Mouse (Mus musculus) MEL (cell line): ENCODE measurements around the gene Atp13a3. TPM values are rescaled to one million over a fixed set of nuclear protein-coding genes. Genes with fewer than 3 reads are reported as not detected.

Source experiments
- DNase-seq: peaks from one replicate; pipeline ENCODE4 v3.0.0; 2011; ENCODE audit warnings: low read depth, low spot score
- H3K27ac ChIP-seq: 2 replicates; pipeline ENCODE4 v1.5.1; 2012; ENCODE audit warnings: low read depth, mild to moderate bottlenecking, control low read depth, low read length, moderate library complexity; ENCODE audit not compliant: control insufficient read depth
- H3K27me3 ChIP-seq, 2 experiments: fragments of 150-350 bp in 1 of 2; sonication (generic) in 1 of 2; 2 replicates each; pipeline ENCODE4 v1.6.1; 2012; ENCODE audit warnings: low read length in 2 of 2, mild to moderate bottlenecking in 2 of 2, improper control_type of control experiment in 1 of 2, moderate library complexity in 1 of 2; ENCODE audit not compliant: insufficient read depth in 2 of 2, control insufficient read depth in 1 of 2
- H3K36me3 ChIP-seq, 2 experiments: 2 replicates each; pipeline ENCODE4 v1.6.1; 2012 to 2014; ENCODE audit warnings: low read length in 2 of 2, improper control_type of control experiment in 1 of 2, inconsistent platforms in 1 of 2, mild to moderate bottlenecking in 1 of 2; ENCODE audit not compliant: insufficient read depth in 2 of 2, control insufficient read depth in 1 of 2
- H3K4me1 ChIP-seq, 2 experiments: fragments of 150-350 bp in 1 of 2; sonication (generic) in 1 of 2; 2 replicates each; pipeline ENCODE4 v1.6.1; 2012; ENCODE audit warnings: low read length in 2 of 2, improper control_type of control experiment in 1 of 2, mild to moderate bottlenecking in 1 of 2; ENCODE audit not compliant: insufficient read depth in 2 of 2, control insufficient read depth in 1 of 2
- H3K4me3 ChIP-seq, 2 experiments: fragments of 150-350 bp in 1 of 2; sonication (generic) in 1 of 2; 2 replicates each; pipeline ENCODE4 v1.5.1; 2012; ENCODE audit warnings: low read depth in 2 of 2, low read length in 2 of 2, mild to moderate bottlenecking in 2 of 2, moderate library complexity in 2 of 2, control low read depth in 1 of 2, improper control_type of control experiment in 1 of 2; ENCODE audit not compliant: control insufficient read depth in 1 of 2, insufficient read depth in 1 of 2
- H3K79me2 ChIP-seq: 2 replicates; pipeline ENCODE4 v1.6.1; 2012; ENCODE audit warnings: mild to moderate bottlenecking, low read length, moderate library complexity; ENCODE audit not compliant: control insufficient read depth, poor library complexity, insufficient read depth
- H3K9ac ChIP-seq: 2 replicates; pipeline ENCODE4 v1.6.1; 2012; ENCODE audit warnings: low read depth, mild to moderate bottlenecking, control low read depth, low read length, moderate library complexity; ENCODE audit not compliant: control insufficient read depth, poor library complexity, severe bottlenecking
- H3K9me3 ChIP-seq: fragments of 150-350 bp; sonication (generic); replicated peaks from 2 replicates; pipeline ENCODE4 v1.6.1; 2012; ENCODE audit warnings: mild to moderate bottlenecking, low read length, improper control_type of control experiment, moderate library complexity; ENCODE audit not compliant: insufficient read depth
- BHLHE40 ChIP-seq: IDR thresholded peaks from 2 replicates; pipeline ENCODE4 v1.6.1; 2012; ENCODE audit warnings: low read depth, mild to moderate bottlenecking, inconsistent platforms, low read length, improper control_type of control experiment, borderline replicate concordance
- CHD2 ChIP-seq: IDR thresholded peaks from 2 replicates; pipeline ENCODE4 v1.6.1; 2011; ENCODE audit warnings: low read length, improper control_type of control experiment
- CTCF ChIP-seq, 3 experiments: IDR thresholded peaks in 2 of 3; conservative IDR thresholded peaks in 1 of 3; 2 replicates each; pipeline ENCODE4 v1.5.1; 2011 to 2012; ENCODE audit warnings: low read length in 3 of 3, low read depth in 2 of 3, mild to moderate bottlenecking in 2 of 3, improper control_type of control experiment in 1 of 3, inconsistent platforms in 1 of 3, mixed read lengths in 1 of 3, moderate library complexity in 1 of 3; ENCODE audit not compliant: control insufficient read depth in 1 of 3, insufficient read depth in 1 of 3, poor library complexity in 1 of 3, severe bottlenecking in 1 of 3
- ETS1 ChIP-seq: IDR thresholded peaks from 2 replicates; pipeline ENCODE4 v1.6.1; 2012; ENCODE audit warnings: low read depth, mild to moderate bottlenecking, inconsistent platforms, low read length, improper control_type of control experiment, moderate library complexity
- GABPA ChIP-seq: IDR thresholded peaks from 2 replicates; pipeline ENCODE4 v1.6.1; 2012; ENCODE audit warnings: low read depth, mild to moderate bottlenecking, inconsistent platforms, low read length, improper control_type of control experiment, moderate library complexity
- GATA1 ChIP-seq: IDR thresholded peaks from 2 replicates; pipeline ENCODE4 v1.6.1; 2011; ENCODE audit warnings: low read depth, low read length, improper control_type of control experiment
- HCFC1 ChIP-seq: IDR thresholded peaks from 2 replicates; pipeline ENCODE4 v1.6.1; 2012; ENCODE audit warnings: low read depth, mild to moderate bottlenecking, inconsistent platforms, low read length, improper control_type of control experiment, moderate library complexity
- JUND ChIP-seq: IDR thresholded peaks from 2 replicates; pipeline ENCODE4 v1.6.1; 2011; ENCODE audit warnings: low read depth, mild to moderate bottlenecking, improper control_type of control experiment, low read length
- KAT2A ChIP-seq: conservative IDR thresholded peaks from 2 replicates; pipeline ENCODE4 v1.6.1; 2012; ENCODE audit warnings: low read depth, low read length, improper control_type of control experiment, inconsistent platforms
- MAFK ChIP-seq: IDR thresholded peaks from 2 replicates; pipeline ENCODE4 v1.6.1; 2011; ENCODE audit warnings: low read depth, mild to moderate bottlenecking, low read length, improper control_type of control experiment, borderline replicate concordance
- MAX ChIP-seq: IDR thresholded peaks from 2 replicates; pipeline ENCODE4 v1.6.1; 2011; ENCODE audit warnings: low read length, improper control_type of control experiment
- MAZ ChIP-seq: IDR thresholded peaks from 2 replicates; pipeline ENCODE4 v1.6.1; 2012; ENCODE audit warnings: low read depth, mild to moderate bottlenecking, inconsistent platforms, low read length, improper control_type of control experiment
- MEF2A ChIP-seq: IDR thresholded peaks from 2 replicates; pipeline ENCODE4 v1.6.1; 2014; ENCODE audit warnings: low read depth, mild to moderate bottlenecking, inconsistent platforms, low read length, improper control_type of control experiment; ENCODE audit not compliant: poor library complexity, insufficient replicate concordance, severe bottlenecking; ENCODE audit errors: extremely low read depth
- MYB ChIP-seq: IDR thresholded peaks from 2 replicates; pipeline ENCODE4 v1.6.1; 2011; ENCODE audit warnings: mild to moderate bottlenecking, low read depth, low read length, improper control_type of control experiment
- MYC ChIP-seq: IDR thresholded peaks from 2 replicates; pipeline ENCODE4 v1.6.1; 2011; ENCODE audit warnings: low read depth, mild to moderate bottlenecking, low read length, improper control_type of control experiment, moderate library complexity
- NELFE ChIP-seq: IDR thresholded peaks from 2 replicates; pipeline ENCODE4 v1.6.1; 2011; ENCODE audit warnings: low read depth, low read length, improper control_type of control experiment
- POLR2A ChIP-seq, 2 experiments: IDR thresholded peaks; 2 replicates each; pipeline ENCODE4 v1.6.1; 2011 to 2012; ENCODE audit warnings: low read length in 2 of 2, mild to moderate bottlenecking in 2 of 2, control low read depth in 1 of 2, improper control_type of control experiment in 1 of 2, low read depth in 1 of 2, moderate library complexity in 1 of 2; ENCODE audit not compliant: control insufficient read depth in 1 of 2, insufficient read depth in 1 of 2, poor library complexity in 1 of 2
- POLR2AphosphoS2 ChIP-seq: IDR thresholded peaks from 2 replicates; pipeline ENCODE4 v1.6.1; 2011; ENCODE audit warnings: low read length, improper control_type of control experiment
- POLR2AphosphoS5 ChIP-seq: IDR thresholded peaks from 2 replicates; pipeline ENCODE4 v1.6.1; 2012; ENCODE audit warnings: low read depth, borderline replicate concordance, mild to moderate bottlenecking, inconsistent platforms, low read length, moderate library complexity, mixed read lengths
- RAD21 ChIP-seq: IDR thresholded peaks from 2 replicates; pipeline ENCODE4 v1.6.1; 2011; ENCODE audit warnings: mild to moderate bottlenecking, low read depth, low read length, improper control_type of control experiment
- RCOR1 ChIP-seq: IDR thresholded peaks from 2 replicates; pipeline ENCODE4 v1.6.1; 2012; ENCODE audit warnings: low read depth, mild to moderate bottlenecking, inconsistent platforms, low read length, improper control_type of control experiment
- SIN3A ChIP-seq: IDR thresholded peaks from 2 replicates; pipeline ENCODE4 v1.6.1; 2012; ENCODE audit warnings: low read length, improper control_type of control experiment, inconsistent platforms
- SMC3 ChIP-seq: IDR thresholded peaks from 2 replicates; pipeline ENCODE4 v1.6.1; 2011; ENCODE audit warnings: low read depth, low read length, improper control_type of control experiment
- TAL1 ChIP-seq: IDR thresholded peaks from 2 replicates; pipeline ENCODE4 v1.6.1; 2012; ENCODE audit warnings: mild to moderate bottlenecking, inconsistent platforms, low read length, moderate library complexity, mixed read lengths
- TBP ChIP-seq: IDR thresholded peaks from 2 replicates; pipeline ENCODE4 v1.8.0; 2011; ENCODE audit warnings: low read depth, low read length, improper control_type of control experiment
- UBTF ChIP-seq: IDR thresholded peaks from 2 replicates; pipeline ENCODE4 v1.6.1; 2012; ENCODE audit warnings: low read depth, mild to moderate bottlenecking, inconsistent platforms, low read length, improper control_type of control experiment, moderate library complexity, borderline replicate concordance; ENCODE audit not compliant: insufficient read depth
- ZC3H11A ChIP-seq: IDR thresholded peaks from 2 replicates; pipeline ENCODE4 v1.6.1; 2012; ENCODE audit warnings: low read depth, mild to moderate bottlenecking, inconsistent platforms, low read length, improper control_type of control experiment
- ZKSCAN1 ChIP-seq: IDR thresholded peaks from 2 replicates; pipeline ENCODE4 v1.6.1; 2012; ENCODE audit warnings: low read depth, mild to moderate bottlenecking, inconsistent platforms, low read length, improper control_type of control experiment, moderate library complexity
- ZMIZ1 ChIP-seq: IDR thresholded peaks from 2 replicates; pipeline ENCODE4 v1.6.1; 2012; ENCODE audit warnings: low read depth, mild to moderate bottlenecking, inconsistent platforms, low read length, improper control_type of control experiment, moderate library complexity
- ZNF384 ChIP-seq: IDR thresholded peaks from 2 replicates; pipeline ENCODE4 v1.6.1; 2012; ENCODE audit warnings: low read depth, mild to moderate bottlenecking, inconsistent platforms, low read length, improper control_type of control experiment
- polyA plus RNA-seq, 2 experiments: library from polyadenylated mRNA; stranded (reverse) in 1 of 2; unstranded in 1 of 2; fragments of >175 nt in 1 of 2; fragments of >200 nt in 1 of 2; gene quantifications; 2 replicates each; pipeline versions ENCODE4 v1.2.1 to v1.2.4; 2012; ENCODE audit warnings: low replicate concordance in 2 of 2, low read depth in 1 of 2; ENCODE audit not compliant: insufficient read length in 2 of 2, insufficient read depth in 1 of 2, missing spikeins in 1 of 2
- total RNA-seq: library from RNA; depleted of rRNA; stranded (reverse); fragments of 300-350 nt; gene quantifications from 2 replicates; pipeline ENCODE4 v1.2.3, GENCODE M21; 2012

The Atp13a3 gene
- total and polyA plus RNA-seq, 3 experiments = 93.3 to 120 (median 117) TPM

DNA sequence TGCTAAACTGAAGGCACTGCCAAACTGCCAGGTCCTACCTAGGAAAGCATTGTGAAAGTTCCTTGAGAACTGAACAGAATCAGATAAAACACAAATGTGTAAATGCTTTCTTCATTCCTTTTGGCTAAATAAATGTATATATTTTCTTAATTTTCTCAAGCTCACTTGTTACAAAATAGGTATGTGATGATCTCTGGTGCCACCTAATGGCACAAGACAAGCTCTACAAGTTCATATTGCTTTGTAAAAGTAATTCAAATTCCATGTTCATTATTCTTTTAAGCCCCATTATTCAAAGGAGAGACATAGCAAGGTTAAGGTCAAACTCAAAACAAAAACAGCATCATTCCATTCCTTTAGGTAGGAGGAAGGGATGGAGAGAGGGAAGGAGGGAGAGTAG, 91.5 kb downstream of the Atp13a3 start:
- TF ChIP-seq ZC3H11A (peak; percentile 60), SIN3A (0 out of 2 replicates have a peak, but pooled peaks have one; percentile 31), SMC3 (peak; percentile 69), POLR2AphosphoS5 (no peak), CTCF (IDR thresholded peaks at IDR 0.05 in 2 of 3, conservative IDR thresholded peaks at IDR 0.05 in 1 of 3; ENCODE audit: control insufficient read depth in 1 of 3, insufficient read depth in 1 of 3, low read depth in 2 of 3, low read length in 3 of 3, poor library complexity in 1 of 3, severe bottlenecking in 1 of 3) (peak; percentile 6 to 75 (median 36); a peak in 4 of 6 replicates), ZNF384 (0 out of 2 replicates have a peak, but pooled peaks have one; percentile 9), ZMIZ1 (no peak; the same call in 1 of the 2 replicates), RAD21 (peak; percentile 71)
- H3K79me2 ChIP-seq = peaks cover 10% of the 10 kb centered on the region
- DNase-seq = peak; percentile 77
- no peak overlapping the region for H3K4me3 ChIP-seq
- no peaks in the 10 kb centered on the region for H3K9me3 ChIP-seq
- H3K9ac ChIP-seq = no peak overlapping the region
- peaks cover 13 to 37% of the 10 kb centered on the region in 2 experiments for H3K4me1 ChIP-seq
- peaks cover 34 to 40% of the 10 kb centered on the region in 2 experiments for H3K36me3 ChIP-seq
- H3K27me3 ChIP-seq = no peaks in the 10 kb centered on the region
- no peak overlapping the region for H3K27ac ChIP-seq

DNA sequence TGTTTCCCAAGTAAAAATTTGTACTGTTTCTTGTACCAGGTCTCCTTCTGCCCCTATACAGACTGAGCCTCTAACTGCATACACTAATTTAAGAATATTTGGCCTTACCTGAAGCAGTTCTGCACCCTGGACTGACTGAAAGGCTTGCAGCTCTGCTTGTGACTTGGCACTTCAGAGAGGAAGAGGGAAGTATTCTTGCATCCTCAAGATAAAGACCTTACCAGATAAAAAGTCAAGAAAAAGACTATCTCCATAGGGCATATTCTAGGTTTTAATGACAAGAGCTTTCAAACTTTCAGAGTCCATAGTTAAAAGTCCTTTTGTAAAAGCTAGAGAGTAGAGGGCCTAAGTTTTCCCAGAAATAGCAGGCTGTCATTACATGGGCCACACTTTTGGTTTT, 95.1 kb downstream of the Atp13a3 start, which contains the start of gene Gp5:
Gene Gp5, minus strand, starts transcription at position 133 of the 400 bp plus-strand sequence.
- peak within 1 kb of the TSS; percentile 75 to 79 for H3K4me3 ChIP-seq
- H3K36me3 ChIP-seq = peaks cover 17 to 32% of the 10 kb centered on the region in 2 experiments
- DNase-seq = peak; percentile 90
- H3K27ac ChIP-seq = peak within 1 kb of the TSS; percentile 97
- no peaks in the 10 kb centered on the region for H3K27me3 ChIP-seq
- peaks cover 31% of the 10 kb centered on the region for H3K79me2 ChIP-seq
- peak within 1 kb of the TSS; percentile 84 for H3K9ac ChIP-seq
- H3K4me1 ChIP-seq = peaks cover 23 to 33% of the 10 kb centered on the region in 2 experiments
- no peaks in the 10 kb centered on the region for H3K9me3 ChIP-seq
- TF ChIP-seq JUND (peak; percentile 69), MYC (peak; percentile 80; the same call in 1 of the 2 replicates), POLR2A (IDR thresholded peaks at IDR 0.05; ENCODE audit: control insufficient read depth in 1 of 2, insufficient read depth in 1 of 2, low read depth in 1 of 2, low read length in 2 of 2, poor library complexity in 1 of 2) (peak; percentile 41 to 92; a peak in 3 of 4 replicates), KAT2A (0 out of 2 replicates have a peak, but pooled peaks have one; percentile 34), ETS1 (peak; percentile 90), ZNF384 (peak; percentile 56), TAL1 (peak; percentile 89), RCOR1 (peak; percentile 85), CTCF (IDR thresholded peaks at IDR 0.05 in 2 of 3, conservative IDR thresholded peaks at IDR 0.05 in 1 of 3; ENCODE audit: control insufficient read depth in 1 of 3, insufficient read depth in 1 of 3, low read depth in 2 of 3, low read length in 3 of 3, poor library complexity in 1 of 3, severe bottlenecking in 1 of 3) (no peak), GABPA (peak; percentile 68; the same call in 1 of the 2 replicates), ZKSCAN1 (no peak), MAZ (0 out of 2 replicates have a peak, but pooled peaks have one; percentile 8), ZMIZ1 (peak; percentile 96), POLR2AphosphoS2 (peak; percentile 98), MAFK (peak; percentile 81; the same call in 1 of the 2 replicates), SIN3A (peak; percentile 94), HCFC1 (peak; percentile 63), ZC3H11A (no peak), NELFE (peak; percentile 82), BHLHE40 (peak; percentile 83), GATA1 (peak; percentile 100), MEF2A (no peak), MAX (0 out of 2 replicates have a peak, but pooled peaks have one; percentile 9), UBTF (no peak), MYB (no peak), CHD2 (peak; percentile 42; the same call in 1 of the 2 replicates), TBP (peak; percentile 93)
